Mouse (Mus musculus) lung, embryonic 14.5 days (tissue): Measurements from ENCODE around the gene Strbp. TPM values are rescaled to one million over a fixed set of nuclear protein-coding genes. Genes with fewer than 3 reads are reported as not detected.
A peak's percentile ranks its signal among the peaks of the same experiment; 100 is the strongest.

Experiments
- ATAC-seq: fragments of 200-750 bp; cut with Nextera tagmentation; 2 replicates; pipeline ENCODE4 v1.8.0; 2017; ENCODE audit warnings: mild to moderate bottlenecking, moderate TSS enrichment, moderate library complexity; ENCODE audit not compliant: insufficient read depth
- DNase-seq: peaks from one replicate; pipeline ENCODE4 v3.0.0-alpha.2; 2015
- H3K27ac ChIP-seq: fragments of 300-500 bp; sonication (generic); 2 replicates; pipeline ENCODE4 v1.5.1; 2014; ENCODE audit warnings: low read depth, mild to moderate bottlenecking, moderate library complexity
- H3K27me3 ChIP-seq: fragments of 300-500 bp; sonication (generic); 2 replicates; pipeline ENCODE4 v1.6.1; 2014; ENCODE audit warnings: low read length, control low read depth; ENCODE audit not compliant: insufficient read depth
- H3K36me3 ChIP-seq: fragments of 300-500 bp; sonication (generic); 2 replicates; pipeline ENCODE4 v1.6.1; 2014; ENCODE audit warnings: control low read depth; ENCODE audit not compliant: insufficient read depth
- H3K4me1 ChIP-seq: fragments of 300-500 bp; sonication (generic); 2 replicates; pipeline ENCODE4 v1.6.1; 2014; ENCODE audit warnings: antibody characterized with exemption, control low read depth; ENCODE audit not compliant: insufficient read depth
- H3K4me2 ChIP-seq: fragments of 300-500 bp; sonication (generic); 2 replicates; pipeline ENCODE4 v1.6.1; 2014; ENCODE audit warnings: mild to moderate bottlenecking
- H3K4me3 ChIP-seq: fragments of 300-500 bp; sonication (generic); 2 replicates; pipeline ENCODE4 v1.5.1; 2014; ENCODE audit warnings: low read depth, low read length
- H3K9ac ChIP-seq: fragments of 300-500 bp; sonication (generic); 2 replicates; pipeline ENCODE4 v1.6.1; 2014
- H3K9me3 ChIP-seq: fragments of 300-500 bp; sonication (generic); 2 replicates; pipeline ENCODE4 v1.6.1; 2016; ENCODE audit warnings: low read depth, low read length, control low read depth
- CTCF ChIP-seq: IDR thresholded peaks from 2 replicates; pipeline ENCODE4 v1.5.1; 2016; ENCODE audit warnings: antibody characterized with exemption, low read depth
- WGBS: fragments of 180-500 bp; shearing (Covaris S2); extraction: QIAGEN DNeasy Blood & Tissue Kit; methylation state at CpG from one replicate; pipeline ENCODE4 v1.1.7; 2014; 5-methylcytosine and 5-hydroxymethylcytosine counted together
- microRNA-seq: library from miRNA; unstranded; fragments of <30 nt; microRNA quantifications from one replicate; pipeline ENCODE4, GENCODE M21; 2016; ENCODE audit warnings: borderline number of aligned reads
- polyA plus RNA-seq: library from polyadenylated mRNA; unstranded; fragments of >200 nt; fragmentation: Nextera tagmentation; extraction: Ambion mirVana; gene quantifications from 2 replicates; pipeline ENCODE4 v1.2.1, GENCODE M21; 2014

The Strbp gene
- polyA plus RNA-seq, 1 experiment from 2014 or later: 39.9 TPM

DNA sequence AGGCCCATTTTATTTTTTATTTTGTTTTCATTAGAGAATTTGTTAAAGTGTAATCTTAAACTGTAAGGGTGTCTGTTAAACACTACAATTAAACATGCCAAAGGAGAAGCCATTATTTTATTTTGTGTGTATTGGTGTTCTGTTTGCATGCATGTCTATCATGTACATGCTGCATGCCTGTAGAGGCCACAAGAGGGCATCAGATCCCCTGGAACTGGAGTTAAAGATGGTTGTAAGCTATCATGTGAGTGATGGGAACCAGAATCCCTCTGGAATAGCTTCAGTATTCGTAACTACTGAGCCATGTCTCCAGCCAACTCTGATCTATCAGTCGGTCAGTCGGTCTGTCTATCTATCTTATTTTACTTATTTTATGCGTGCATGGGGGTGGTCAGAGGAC is 243.0 kb downstream of the Strbp start:
- DNase-seq (no peak), ATAC-seq (no peak)
- WGBS: 96% methylated on average over 4 of the region's 4 CpGs
- H3K27ac ChIP-seq: no peak overlapping the region
- no peaks in the 10 kb centered on the region for H3K27me3 ChIP-seq
- no peaks in the 10 kb centered on the region for H3K4me1 ChIP-seq
- H3K36me3 ChIP-seq: no peaks in the 10 kb centered on the region
- no peaks in the 10 kb centered on the region for H3K9me3 ChIP-seq
- 0 out of 2 replicates have a peak, but pooled peaks have one; percentile 23 for TF ChIP-seq CTCF
- H3K9ac ChIP-seq: no peak overlapping the region
- no peak overlapping the region for H3K4me3 ChIP-seq
- no peak overlapping the region for H3K4me2 ChIP-seq

- Histone ChIP-seq H3K4me2 (peak overlapping the region; percentile 72), H3K9ac (peak overlapping the region; percentile 90), H3K27ac (peak overlapping the region; percentile 89), H3K9me3 (no peaks in the 10 kb centered on the region), H3K4me3 (peak overlapping the region; percentile 91), H3K36me3 (no peaks in the 10 kb centered on the region), H3K27me3 (no peaks in the 10 kb centered on the region), H3K4me1 (0 out of 2 replicates have a peak, but pooled peaks cover 5% of the 10 kb centered on the region)
- DNase-seq (peak; percentile 56), ATAC-seq (peak; percentile 93)
- no peak for TF ChIP-seq CTCF
- 1% methylated on average over 21 of the region's 24 CpGs for WGBS
Observed at GRCm38 (mm10) chr2:37452376-37452760, 251.3 kb downstream of the Strbp start.

DNA sequence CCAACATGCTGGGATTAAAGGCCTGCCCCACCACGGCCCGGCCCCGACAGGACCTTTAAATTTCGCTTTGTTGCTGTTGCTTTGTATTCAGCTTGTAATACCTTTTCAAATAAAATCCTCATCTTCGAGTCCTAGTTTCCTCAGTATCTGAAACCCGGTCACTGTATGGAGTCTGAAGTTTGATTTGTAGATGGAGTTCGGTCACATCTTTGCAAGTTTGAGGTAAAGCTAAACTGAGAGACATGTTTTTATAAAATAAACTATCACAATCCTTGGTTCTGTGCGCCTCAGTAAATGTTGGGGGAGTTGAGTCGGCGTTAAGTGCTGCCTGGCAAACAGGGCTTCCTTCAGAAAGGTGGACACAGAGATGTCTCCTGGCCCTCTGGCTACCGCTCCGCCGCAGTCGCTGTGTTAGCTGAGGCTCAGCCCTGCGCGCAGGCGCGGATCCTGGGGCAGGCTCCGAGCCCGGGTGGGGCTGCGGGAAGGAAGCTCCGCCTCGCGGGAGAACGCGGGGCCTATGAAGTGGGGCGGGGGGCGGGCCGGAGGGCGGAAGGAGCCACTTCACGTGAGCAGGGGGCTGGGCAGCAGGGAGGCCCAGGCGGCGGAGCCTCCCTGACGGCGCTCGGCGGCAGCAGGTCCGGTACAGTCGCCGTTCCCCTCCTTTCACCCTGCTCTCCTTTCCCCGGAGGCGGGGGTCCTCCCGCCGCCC is 251.8 kb downstream of the Strbp start:
- Histone ChIP-seq H3K4me3 (peak overlapping the region; percentile 91), H3K27me3 (no peaks in the 10 kb centered on the region), H3K27ac (peak overlapping the region; percentile 89), H3K9ac (peak overlapping the region; percentile 90), H3K4me1 (0 out of 2 replicates have a peak, but pooled peaks cover 5% of the 10 kb centered on the region), H3K4me2 (peak overlapping the region; percentile 72), H3K9me3 (no peaks in the 10 kb centered on the region), H3K36me3 (no peaks in the 10 kb centered on the region)
- DNase-seq: peak; percentile 96
- 8% methylated on average over 40 of the region's 44 CpGs for WGBS
- TF ChIP-seq CTCF: no peak
- peak; percentile 99 for ATAC-seq

- no peak for TF ChIP-seq CTCF
- peak; percentile 99 for ATAC-seq
- no peaks in the 10 kb centered on the region for H3K36me3 ChIP-seq
- under 1% methylated on average over 51 of the region's 51 CpGs for WGBS
- DNase-seq: peak; percentile 98
- no peaks in the 10 kb centered on the region for H3K27me3 ChIP-seq
- H3K9ac ChIP-seq: peak within 1 kb of the TSS; percentile 92
- peak within 1 kb of the TSS; percentile 71 for H3K4me3 ChIP-seq
- H3K4me1 ChIP-seq: peaks cover 7% of the 10 kb centered on the region; the same call in 1 of the 2 replicates
- H3K27ac ChIP-seq: peak within 1 kb of the TSS; percentile 88
- no peaks in the 10 kb centered on the region for H3K9me3 ChIP-seq
- H3K4me2 ChIP-seq: peak within 1 kb of the TSS; percentile 86
Observed at GRCm38 (mm10) chr2:37442611-37443591, 260.8 kb downstream of the Strbp start, which contains the start of the genes Zbtb26, Zbtb6 and Rabgap1. Zbtb26 (minus strand) TSS chr2:37443135. Zbtb6 (minus strand) TSS chr2:37443171. Rabgap1 (plus strand) TSS chr2:37443279.

Small RNA genes lying within 50 kb of the gene (microRNA-seq; reads per million reads assigned to microRNA genes)
- gene Mir5128: 0.95 reads per million

Other genes with a start within 250 kb of the Strbp start
- gene Gpr21, start 187.5 kb downstream of the Strbp start, polyA plus RNA-seq: 2.5 and 2.9 TPM in 2 replicates
- 1.5 and 1.8 TPM in 2 replicates for gene Crb2, start 72.4 kb upstream of the Strbp start, polyA plus RNA-seq